Mouse (Mus musculus) thymus, postnatal 0 days (tissue): ENCODE data around the gene Daam2. TPM values are rescaled to one million over a fixed set of nuclear protein-coding genes. Genes with fewer than 3 reads are reported as not detected.
"Not testable (repeated sequence)": the region's sequence is repeated elsewhere in the genome, so short reads cannot be mapped to it uniquely, and the experiment has no call there.

Experiments used
- DNase-seq: peaks from one replicate; pipeline ENCODE4 v3.0.0-alpha.2; 2015; ENCODE audit warnings: low spot score
- polyA plus RNA-seq: library from polyadenylated mRNA; unstranded; fragments of >200 nt; fragmentation: Nextera tagmentation; extraction: Ambion mirVana; gene quantifications from 2 replicates; pipeline ENCODE4 v1.2.1, GENCODE M21; 2015

Daam2 gene
- polyA plus RNA-seq, 1 experiment from 2014 or later = 0.18 TPM

DNA sequence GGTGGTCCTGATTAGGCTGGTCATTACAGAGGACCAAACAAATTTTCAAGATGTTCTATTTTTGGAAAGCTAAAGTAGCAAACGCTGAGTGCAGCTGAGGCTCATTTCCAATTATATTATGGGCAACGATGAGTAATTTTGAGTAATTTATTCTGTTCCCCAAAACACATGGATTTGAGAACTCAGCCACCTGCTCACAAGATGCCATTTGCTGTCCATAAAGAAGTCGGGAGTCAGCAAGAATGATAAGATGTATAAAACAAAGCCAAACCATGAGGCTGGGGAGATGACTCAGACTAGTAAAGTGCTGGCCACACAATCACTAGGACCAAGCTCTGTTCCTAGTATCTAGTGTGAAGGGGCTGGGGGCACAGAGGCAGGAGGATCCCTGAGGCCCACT, 79.7 kb downstream of the Daam2 start:
- no peak for DNase-seq

DNA sequence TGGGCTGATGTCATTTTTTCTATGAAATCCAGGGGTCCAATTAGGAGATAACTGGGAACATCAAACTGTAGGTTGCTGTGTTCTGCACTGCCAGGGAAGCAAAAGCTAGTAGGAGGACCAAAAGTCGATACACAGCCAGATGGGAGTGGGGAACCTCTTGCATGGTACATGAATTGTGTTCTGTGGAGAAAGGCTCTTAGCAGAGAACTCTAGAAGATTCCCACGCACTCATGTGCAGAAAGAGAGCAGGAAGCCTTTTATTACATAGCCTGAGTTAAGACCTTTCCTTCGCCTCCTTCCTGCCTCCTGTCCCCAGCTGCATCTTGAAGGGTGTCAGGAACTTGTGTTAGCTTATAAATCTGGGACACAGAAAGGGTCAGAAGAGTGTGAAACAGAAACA, 82.3 kb downstream of the Daam2 start:
- DNase-seq = no peak

DNA sequence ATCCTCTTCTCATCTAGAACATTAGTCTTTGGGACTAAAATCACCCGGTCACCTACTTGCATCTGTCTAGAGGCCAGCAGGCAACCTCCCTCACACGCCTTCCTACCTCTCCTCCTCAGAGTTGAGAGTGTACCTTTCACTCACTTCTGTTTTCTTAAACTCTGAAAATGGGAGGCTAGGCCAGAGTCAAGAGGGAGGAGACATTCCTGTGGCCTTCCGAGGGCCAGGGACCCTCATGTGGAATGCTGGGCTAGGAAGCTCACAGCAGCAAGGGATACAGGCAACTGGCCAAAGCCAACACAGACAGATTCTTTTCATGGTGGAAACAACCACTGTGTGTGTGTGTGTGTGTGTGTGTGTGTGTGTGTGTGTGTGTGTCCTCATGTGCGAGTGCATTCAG, 86.8 kb downstream of the Daam2 start:
- DNase-seq = no peak

DNA sequence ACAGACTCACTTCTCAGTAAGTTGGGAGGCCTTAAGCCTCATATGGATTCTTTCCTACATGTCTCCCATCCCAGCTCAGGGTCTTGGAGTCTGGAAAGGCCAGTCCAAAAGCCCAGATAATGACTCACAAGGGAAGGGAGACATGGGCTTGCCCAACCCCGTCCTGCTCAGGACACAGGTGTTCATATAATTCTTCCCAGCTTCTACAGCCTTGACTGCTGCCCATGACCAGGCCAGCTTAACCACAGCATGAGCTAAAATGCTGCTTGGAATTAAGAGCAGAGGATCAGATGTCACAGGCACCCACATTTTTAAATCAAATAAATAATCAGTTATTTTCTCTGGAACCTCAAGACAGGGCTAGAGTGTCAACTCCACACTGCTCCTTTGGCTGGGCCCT, 89.0 kb downstream of the Daam2 start:
- no peak for DNase-seq

DNA sequence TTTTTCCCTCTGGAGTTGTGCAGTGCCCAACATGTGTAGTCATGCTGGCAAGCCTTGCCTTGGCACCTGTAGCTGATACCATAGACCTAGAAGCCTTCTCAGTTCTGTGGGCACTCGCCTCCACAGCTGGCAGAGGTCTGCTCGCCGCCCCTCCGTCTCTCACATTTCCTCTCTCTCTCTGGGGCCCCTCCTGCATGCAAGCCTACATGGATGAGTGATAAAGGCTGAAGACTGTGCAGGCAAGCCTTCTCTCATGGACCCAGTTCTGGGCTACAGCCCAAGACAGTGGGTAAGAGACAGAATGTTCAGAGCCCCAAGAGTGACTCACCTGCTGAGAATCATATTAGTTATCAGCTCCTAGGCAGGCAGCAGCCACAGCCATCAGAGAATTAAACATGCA, 90.1 kb downstream of the Daam2 start:
- DNase-seq = no peak

DNA sequence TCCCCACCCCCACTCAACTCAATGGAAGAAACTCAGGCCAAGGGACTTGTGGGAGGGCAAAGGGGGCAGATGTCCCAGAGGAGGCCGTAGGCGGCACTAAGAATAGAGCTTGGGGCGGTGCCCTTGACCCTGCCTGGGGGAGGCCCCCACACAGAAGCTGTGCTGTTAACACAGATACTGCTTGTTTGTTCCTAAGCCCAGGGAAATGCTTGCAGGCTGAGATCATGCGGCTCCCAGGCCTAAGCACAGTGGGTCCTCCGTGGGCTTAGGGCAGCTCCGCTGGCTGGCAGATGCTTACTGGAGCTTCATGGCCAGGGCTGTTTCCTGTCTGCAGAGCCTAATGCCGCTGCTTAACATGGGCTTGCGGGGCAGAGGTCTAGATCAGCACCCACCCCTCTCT, 91.5 kb downstream of the Daam2 start:
- DNase-seq = no peak

DNA sequence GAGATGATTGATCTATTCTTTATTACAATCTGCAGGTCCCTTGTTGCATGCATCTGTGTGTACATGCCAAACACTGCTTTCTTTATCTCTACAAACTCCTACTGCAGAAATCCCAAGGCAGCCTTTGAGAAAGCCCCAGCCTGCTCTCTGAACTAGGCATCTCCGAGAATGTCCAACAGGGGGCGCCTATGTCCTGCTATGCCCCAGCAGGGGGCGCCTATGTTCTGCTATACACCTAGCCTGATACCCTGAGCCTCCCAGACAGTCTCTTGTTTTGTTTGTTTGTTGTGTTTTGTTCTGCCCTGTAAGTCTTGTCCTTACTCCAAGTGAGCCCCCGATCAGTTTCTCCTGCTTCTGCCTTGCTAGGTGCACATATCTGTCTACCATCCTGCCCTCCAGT, 95.9 kb downstream of the Daam2 start:
- DNase-seq = peak; percentile 50

DNA sequence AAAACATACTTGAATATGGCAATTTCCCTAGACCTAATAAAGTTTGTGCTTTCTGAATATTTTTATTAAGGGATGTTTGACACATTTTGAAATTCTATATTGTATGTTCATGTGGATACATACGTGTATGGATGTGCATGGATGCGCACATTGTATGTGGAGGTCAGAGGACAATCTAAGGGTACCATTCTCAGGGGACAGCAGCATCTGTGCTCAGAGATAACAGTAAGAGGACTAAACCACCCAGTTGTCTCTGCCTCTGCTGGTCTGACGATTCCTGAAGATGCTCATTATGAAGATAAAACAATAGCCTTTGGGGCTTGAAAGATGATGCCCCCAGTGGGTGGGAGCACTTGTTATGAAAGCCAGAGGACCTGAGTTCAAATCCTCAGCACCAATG, 99.3 kb downstream of the Daam2 start:
- DNase-seq = no peak

DNA sequence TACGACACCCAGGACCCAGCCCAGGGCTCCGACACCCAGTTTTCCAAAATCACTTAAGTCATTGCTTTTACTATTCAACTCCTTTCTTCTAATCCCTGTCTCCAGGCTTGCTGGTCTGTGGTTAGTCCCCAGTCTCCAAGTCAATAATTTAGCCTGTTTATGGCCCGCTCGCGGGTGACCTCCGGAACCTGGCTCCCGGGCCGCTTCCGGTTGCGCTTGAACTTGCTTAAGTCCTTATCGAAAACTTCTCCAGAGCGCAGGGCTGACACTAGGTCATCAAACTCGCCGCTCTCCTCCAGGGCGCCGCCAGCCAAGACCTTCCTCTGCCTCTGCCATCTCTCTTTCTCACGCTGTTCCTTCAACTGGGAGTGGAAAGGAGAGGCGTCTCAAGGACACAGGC, 105.8 kb downstream of the Daam2 start:
- DNase-seq = no peak

DNA sequence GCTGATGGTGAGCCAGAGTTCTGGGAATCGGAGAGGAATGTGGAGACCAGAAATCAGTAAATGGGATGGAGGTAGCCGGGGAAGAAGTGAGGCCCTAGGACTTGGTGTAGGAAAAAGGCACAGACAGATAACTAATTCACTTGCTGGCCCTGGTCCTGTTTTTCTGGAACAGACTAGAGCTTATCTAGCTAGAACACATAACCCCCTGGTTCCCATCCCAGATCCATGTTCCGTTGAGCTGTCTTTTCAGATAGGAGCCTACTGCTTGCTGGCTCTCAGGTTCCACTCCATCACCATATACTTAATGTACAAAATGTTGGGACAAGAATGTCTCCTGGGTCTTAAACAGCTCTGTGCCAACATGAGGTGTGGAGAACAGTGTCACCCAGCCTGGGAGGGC, 106.3 kb downstream of the Daam2 start:
- DNase-seq = no peak

DNA sequence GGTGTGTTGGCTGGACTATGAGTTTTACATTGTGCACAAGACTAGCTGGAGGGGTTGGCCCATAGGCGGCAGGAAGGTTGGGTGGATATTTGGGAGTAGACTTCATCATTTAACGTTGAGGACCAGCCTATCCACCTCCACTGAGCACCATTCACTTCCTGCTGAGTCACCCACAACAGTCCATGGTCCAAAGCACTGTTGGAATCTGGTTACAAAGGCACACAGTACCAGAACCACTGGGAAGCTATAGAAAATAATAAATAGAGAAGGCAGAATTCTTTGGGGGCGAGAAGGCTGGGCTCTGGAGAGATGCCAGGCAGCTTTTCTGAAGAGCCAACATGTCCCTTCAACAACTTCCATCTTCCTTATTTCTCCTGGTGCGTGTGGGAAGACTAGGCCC, 107.8 kb downstream of the Daam2 start:
- no peak for DNase-seq

DNA sequence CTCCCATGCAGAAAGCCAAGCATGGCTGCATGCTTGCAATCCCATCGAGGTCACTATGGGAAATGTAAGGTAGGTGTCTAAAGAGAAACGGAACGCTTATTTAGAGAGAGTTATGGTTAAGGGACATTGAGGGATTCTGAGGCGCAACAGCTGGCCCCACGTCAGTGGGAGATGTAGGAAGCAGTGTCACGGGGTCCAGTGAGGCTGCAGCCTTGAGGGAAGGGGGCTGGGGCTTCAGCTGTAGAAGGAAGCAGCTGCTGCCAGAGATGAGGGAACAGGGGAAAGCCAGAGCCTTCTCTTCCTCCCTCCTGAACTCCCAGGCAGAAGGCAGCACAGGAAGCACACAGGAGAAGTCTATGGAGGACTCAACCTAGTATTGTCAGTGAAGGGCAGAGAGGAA, 113.2 kb downstream of the Daam2 start:
- no peak for DNase-seq

DNA sequence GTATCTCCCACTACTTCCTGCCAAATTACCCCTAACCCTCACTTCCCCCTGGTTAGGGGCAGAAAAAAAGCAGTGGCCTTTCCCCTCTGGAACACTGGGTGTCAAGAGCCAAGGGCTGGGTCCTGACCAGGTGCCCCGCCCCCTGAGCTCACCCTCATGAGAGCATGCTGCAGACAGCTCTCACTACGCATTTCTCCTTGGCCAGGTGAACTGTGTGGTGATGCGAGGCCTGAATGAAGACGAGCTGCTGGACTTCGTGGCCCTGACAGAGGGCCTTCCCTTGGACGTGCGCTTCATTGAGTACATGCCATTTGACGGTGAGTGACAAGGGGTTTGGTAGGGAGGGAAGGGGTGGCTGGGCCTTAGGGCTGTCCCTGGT, 114.9 kb downstream of the Daam2 start:
- DNase-seq = no peak

DNA sequence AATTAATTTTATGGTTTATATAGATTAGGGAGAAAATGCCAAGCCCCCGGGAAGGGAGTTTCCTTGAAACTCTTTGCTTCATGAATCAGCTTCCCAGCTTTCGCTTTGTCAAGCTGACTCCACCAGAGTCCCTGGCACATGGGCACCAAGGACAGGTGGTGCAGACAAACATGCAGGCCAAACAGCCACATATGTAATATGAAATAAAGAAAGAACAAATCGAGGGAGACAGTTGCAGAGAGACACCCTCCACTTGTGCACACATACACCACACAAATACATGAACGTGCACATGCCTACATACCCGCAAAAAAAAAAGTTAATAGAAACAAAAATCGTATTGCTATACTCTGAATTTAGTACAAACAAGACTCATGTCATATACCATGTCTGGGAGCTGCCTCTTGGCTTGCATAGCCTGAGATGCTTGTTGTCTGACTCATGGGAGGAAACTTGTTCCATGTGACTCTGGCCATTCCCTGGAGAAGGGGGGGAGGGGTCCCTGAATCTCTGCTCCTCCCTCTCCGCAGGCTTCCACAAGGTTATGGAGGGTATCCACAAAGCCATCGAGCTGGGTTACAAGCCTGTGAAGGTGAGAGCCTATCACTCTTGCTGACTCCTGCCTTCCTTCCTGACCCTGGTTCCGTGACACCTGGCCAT, 115.4 kb downstream of the Daam2 start:
- DNase-seq = no peak

DNA sequence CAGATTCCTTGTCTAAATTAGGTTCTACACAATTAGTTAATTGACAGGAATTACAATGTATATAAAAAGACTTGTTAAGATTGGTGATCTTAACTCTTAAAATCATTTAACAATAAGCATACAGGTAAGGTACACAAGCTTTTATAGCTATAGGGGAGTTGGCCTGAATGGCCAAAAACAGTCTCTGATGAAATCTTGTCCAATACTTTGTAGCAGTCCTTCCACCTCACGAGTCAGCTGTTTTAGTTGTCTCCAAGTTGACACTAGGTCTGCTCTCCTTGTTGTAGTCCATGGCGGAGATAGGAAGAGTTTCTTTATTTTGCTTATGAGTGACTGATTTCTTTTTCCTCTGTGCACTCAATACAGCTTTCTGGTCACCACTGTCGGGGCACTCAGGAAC, 121.3 kb downstream of the Daam2 start:
- DNase-seq = not testable (repeated sequence)

DNA sequence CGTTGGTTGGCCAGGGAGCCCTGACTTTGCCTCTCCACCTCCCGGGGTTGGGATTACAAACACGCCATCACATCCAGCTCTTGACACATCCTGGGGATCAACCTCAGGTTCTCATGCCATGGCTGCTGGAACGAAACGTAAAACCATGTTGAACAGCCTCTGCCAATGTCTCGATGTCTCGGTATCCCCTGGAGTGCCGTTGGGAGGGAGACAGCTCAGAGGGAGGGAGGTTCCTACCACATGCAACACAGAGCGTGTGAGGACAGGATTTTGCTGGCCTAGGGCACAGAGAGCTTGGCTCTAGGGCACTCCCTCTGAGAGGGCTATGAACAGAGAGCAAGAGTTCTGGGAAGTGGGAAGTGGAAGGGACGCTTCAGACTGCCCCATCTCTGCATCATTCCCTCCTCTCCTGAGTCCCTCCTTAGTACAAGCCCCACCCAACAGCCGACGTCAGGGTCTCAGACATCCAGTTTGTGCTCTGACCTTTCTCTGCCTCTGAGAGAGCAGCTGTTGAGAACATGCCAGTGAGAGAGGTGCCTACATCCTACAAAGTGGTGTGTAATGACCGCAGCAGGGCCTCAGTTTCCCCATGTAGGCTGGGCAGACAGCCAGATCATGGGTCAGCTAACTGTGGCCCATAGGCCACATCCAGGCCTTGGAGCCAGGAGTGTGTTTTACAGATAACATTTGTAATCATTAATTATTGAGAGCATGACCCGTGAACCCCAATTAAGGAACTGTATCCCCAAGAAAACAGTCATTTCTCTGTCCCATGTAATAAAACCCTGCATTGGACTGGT, 123.6 kb downstream of the Daam2 start:
- DNase-seq = no peak

DNA sequence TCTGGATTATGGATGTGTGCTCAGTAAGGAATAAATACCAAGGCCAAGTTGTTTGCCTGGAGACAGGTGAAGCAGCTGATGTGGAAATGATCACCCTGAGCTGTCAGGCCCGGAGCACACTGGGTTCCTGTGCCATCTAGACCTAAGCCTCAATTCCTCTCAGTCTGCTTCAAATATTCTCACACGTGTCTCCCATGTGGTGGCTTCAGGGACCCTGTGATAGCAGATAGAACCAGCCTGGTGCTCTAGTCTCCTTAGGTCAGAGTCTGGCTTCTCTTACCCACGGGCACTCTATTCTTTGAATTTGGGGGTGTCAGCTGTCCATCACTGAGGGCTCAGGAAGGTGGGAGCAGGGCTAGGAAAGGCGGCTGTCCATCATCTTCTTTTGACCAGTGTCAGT, 124.4 kb downstream of the Daam2 start:
- no peak for DNase-seq

DNA sequence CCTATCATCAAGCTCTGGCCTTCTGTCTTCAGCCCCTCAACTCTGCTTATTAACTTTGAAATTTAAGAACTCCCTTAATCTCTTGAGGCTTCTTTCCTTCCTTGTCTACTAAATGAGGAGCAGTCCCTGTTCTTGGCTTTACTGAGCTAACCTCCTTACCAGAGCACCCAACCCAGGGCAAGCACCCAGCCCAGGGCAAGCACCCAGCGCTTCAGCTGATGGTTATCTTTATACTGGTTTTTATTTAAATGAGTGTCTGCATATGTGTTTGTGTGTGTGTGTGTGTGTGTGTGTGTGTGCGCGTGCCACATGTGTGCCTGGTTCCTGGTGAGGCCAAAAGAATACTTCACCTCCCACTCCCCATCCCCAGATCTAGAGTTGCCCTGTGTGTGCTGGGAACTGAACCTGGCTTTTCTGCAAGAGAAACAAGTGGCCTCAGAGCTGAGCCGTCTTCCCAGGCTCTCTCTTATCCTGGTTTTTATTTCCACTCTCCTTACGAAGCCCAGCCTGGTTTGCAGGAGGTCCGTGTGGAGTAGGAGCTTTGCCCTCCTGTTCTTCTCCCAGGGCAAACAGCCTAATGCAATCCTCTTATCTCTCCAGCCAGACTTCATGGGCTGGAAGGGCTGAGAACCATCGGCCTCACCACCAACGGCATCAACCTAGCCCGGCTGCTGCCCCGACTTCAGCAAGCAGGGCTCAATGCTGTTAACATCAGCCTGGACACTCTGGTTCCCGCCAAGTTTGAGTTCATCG, 125.1 kb downstream of the Daam2 start:
- DNase-seq = no peak

DNA sequence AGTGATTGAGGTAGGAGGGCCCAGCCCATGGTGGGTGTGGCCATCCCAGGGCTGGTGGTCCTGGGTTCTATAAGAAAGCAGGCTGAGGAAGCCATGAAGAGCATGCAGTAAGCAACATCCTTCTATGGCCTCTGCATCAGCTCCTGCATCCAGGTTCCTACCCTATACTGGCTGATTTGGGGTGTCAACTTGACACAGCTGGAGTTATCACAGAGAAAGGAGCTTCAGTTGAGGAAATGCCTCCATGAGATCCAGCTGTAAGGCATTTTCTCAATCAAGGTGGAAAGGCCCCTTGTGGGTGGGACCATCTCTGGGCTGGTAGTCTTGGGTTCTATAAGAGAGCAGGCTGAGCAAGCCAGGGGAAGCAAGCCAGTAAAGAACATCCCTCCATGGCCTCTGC, 126.8 kb downstream of the Daam2 start:
- DNase-seq = not testable (repeated sequence)

DNA sequence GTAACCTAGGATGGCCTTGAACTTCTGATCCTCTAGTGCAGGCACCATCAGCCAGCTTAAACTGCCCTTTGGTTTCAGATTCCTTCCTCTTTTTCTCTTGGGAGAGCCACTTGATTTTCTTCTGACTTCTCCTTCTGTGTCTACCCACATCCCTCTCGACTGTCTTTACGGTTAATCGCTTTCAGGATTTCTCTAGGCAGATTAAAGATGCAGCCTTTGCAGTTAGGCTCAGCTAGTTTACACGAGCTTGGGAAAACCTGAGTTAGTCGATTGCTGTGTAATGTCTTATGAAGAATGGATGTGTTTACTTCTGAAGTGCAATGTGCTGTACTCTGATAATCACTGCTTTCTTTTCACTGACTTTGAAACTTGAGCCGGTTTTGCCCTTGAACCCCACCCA, 127.5 kb downstream of the Daam2 start:
- DNase-seq = no peak

DNA sequence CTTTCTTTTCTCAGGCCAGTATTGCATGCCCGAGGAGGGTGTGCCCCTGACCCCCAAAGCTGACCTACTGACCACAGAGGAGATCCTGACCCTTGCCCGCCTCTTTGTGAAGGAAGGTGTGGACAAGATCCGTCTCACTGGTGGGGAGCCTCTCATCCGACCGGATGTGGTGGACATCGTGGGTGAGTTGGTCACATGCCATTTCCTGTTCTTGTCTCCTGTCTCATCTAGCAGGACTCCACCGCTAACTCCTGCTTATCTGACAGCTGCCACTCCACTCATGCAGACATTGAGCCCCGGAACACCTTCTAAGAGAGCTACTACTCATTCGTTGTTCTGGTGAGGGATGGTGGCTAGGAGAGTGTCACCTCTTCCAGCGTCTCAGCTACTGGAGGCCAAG, 129.1 kb downstream of the Daam2 start:
- no peak for DNase-seq

DNA sequence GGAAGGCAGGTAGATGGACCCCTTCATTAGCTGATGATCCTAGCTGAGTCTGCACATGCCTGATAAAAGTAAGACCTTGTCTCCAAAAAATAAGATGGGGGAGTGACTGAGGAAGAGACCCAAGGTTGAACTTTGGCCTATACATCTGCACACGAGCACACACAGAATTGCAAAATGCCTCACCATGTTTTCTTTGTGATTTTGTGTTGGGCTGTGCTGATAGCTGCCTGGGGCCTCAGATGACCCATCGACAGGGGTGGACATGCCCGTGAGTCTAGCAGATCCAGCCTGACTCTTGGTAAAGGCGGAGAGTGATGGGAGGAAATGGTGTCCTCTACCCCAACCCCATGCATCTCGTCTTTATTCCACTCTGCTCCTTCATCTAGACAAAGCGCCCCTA, 129.9 kb downstream of the Daam2 start:
- no peak for DNase-seq

DNA sequence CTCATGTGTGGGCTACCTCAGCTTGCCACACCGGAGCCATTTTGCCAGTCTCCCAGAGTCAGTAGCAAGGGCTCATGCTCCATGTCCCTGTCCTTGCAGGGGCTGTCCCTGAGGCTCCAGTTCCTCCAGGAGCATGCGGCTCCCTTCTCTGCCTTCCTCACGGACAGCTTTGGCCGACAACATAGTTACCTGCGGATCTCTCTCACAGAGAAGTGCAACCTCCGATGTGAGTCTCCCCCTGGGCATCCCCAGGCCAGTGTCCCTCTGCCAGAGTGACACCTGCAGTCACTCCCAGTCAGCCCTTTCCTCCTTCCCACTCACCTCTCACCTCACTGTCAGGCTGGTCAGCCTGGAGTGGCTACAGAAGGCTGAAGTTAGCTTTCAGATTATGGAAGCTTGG, 131.1 kb downstream of the Daam2 start:
- no peak for DNase-seq
